Mouse (Mus musculus) heart, adult 11 months (tissue): Measurements from ENCODE around the gene Mrps18a.

Source experiments
- DNase-seq: peaks from one replicate; pipeline ENCODE4 v3.0.0; 2022

Mrps18a gene

DNA sequence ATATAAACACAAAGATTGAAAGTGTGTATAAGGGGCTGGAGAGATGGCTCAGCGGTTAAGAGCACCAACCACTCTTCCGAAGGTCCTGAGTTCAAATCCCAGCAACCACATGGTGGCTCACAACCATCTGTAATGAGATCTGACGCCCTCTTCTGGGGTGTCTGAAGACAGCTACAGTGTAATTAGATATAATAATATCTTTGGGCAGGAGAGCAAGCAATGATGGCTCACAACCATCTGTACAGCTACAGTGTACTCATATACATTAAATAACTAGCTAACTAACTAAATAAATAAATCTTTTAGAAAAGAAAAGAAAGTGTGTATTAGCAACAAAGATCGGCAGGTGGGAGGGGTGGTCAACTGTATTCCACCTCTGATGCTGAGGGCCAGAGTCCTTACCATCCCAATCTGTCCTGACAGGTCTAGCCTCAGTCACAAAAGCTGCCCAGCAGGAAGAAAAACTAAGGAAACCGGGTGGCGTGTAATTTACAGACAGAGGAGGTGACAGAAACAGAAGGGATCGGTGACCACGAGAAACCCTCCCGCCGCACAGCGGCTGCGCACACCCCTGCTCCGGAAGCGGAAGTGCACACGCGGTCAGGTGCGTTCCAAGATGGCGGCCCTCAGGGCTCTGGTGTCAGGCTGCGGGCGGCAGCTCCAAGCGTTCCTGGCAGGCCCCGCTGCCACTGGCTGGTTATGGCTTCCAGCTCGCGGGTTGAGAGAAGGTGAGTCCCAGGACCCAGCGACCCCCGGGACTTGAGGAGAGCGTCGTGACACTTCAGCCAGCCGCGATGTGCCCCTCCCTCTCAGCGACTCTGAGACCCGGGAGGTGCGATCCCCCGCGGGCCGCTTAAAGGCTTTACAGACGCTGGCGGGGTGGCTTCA lies at the start of gene Mrps18a:
Mrps18a (plus strand) TSS at position 585 of the 888 bp plus-strand sequence.
- peak; percentile 99 for DNase-seq

DNA sequence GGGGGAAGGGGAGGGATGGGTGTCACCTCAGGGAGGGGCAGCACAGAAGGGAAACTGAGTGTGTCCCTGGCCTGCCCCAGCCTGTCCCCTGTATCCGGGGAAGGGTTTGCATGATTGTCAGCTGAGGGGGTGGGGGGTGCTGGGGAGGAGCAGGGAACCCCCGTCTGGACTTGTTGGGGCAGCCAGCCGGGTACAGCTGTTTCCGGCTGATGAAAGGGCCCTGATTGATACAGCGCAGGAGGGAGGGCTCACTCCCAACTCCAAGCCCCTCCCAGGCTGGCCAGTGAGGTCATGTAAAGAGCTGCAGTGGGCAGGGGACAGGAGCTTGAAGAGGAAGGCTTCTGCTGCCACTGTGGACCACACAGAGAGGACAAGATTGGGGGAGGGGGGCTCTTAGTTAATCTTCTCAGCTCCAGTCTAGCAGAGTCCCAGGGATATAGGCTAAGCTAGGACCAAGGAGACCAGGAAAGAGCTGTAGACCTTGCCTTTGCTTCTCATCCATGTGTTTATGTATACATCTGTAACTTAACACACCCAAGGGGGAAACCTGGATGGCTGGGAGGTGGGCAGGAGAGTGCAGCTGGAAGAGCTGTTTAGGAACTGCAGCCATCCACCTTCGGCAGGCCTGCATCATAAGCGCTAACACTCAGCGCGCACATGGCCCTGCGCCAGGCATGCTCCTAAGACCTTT lies 47.4 kb upstream of the Mrps18a start:
- DNase-seq = peak; percentile 95

DNA sequence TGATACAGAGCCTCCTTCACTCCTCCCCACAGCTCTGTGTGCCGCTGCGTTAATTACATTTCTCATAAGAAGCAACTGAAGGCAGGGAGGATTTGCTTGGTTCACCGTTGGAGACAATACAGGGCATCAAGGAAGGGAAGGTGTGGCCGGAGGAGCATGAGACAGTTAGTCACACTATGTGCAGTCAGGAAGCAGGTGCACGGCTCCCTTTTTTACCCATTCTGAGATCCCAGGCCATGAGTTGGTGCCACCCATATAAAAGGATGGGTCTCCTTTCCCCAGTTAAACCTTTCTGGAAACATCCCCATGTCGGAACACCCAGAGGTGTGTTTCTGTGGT lies 46.8 kb upstream of the Mrps18a start:
- no peak for DNase-seq

DNA sequence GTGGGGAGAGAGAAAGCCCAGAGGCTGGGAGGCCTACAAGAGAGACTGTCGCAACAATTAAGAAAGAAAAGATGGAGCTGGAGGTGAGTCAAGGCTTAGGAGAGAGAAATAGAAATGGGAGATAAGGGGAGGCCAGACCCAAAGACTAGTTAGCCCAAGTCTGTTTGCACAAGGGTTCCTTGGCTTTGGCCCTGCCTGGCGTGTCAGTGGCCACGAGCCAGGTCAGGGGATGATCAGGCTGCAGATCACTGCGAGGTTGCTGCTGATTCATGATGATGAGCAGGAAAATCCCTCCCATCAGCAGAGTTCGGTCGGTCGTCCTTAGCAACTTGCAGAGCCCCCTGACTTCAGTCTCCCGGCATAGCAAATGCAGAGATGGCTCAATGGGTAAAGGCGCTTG lies 40.7 kb upstream of the Mrps18a start:
- DNase-seq = no peak

DNA sequence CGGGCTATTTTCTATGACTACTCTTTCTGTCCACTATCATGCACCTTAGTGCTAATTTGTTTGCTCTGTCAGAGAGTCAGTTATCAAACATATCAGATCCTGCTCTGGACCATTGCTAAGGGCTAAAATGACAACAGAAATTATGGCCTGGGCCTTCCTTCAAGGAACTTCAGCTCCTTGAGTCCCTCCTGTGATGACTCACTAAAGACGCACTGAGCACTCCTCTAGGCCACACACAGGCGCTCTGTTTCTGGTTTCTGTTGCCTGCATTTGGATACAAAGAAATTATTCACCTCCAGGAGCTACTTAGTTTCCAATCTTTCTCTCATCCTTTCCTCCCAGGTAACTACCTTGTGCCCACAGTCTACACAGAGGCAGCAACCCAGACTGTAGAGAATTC lies 39.3 kb upstream of the Mrps18a start:
- no peak for DNase-seq

DNA sequence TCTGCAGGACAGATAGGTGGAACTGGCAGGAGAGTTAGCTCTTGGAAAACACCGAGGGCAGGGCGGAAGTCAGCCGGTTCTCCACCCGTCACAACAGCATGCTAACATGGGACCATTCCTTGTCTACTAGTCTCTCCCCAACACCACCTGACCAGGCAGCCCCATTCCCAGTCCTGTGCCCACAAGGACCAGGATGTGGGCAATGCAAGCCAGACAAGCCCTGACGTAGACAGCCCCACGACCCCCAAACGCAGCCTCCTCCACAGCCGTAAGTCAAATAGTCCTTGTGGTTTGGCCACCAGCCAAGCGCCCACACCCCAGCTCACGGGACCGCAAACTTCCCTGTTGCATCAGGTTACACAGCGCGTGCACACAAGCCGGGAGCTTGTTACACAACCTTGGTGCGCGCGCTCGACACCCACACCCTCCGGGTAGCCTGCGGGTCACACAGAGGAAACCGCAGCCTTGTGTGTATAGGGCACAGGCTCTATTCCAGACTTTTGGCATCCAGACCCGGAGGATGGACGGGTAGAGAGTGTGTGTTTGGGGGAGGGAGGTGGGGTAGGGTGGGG lies 37.0 kb upstream of the Mrps18a start:
- peak; percentile 98 for DNase-seq

DNA sequence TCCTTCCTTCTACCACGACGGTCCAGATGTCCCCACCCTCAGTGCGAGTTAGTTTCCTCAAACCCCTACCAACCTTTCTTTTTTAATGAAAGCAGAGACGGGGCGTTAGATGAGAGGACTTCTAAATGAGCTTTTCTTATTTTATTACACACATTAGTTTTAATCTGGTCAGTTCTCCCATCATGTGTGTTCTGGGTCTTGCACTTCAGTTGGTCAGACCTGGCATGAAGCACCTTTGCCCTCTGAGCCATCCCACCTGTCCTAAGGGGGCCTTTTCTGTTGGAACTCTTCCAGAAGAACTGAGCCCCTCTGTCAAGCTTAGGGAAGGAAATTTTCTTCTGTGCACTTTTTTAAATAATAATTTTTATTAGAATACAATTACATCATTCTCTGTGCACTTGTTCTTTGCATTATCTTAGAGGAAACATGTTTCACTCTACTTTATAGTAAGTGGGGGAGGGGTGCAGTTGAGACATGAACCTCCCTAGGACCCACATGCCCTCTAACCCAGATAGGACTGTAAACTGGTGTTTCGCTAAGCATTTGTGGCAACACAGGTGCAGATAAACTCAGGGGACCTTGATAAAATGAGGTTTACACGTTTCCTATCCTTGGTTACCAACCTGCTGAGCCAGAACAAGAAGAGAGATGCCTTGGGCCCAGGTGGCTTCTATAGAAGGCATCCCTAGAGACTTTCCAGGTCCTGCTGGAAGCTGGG lies 36.2 kb upstream of the Mrps18a start:
- DNase-seq = no peak

DNA sequence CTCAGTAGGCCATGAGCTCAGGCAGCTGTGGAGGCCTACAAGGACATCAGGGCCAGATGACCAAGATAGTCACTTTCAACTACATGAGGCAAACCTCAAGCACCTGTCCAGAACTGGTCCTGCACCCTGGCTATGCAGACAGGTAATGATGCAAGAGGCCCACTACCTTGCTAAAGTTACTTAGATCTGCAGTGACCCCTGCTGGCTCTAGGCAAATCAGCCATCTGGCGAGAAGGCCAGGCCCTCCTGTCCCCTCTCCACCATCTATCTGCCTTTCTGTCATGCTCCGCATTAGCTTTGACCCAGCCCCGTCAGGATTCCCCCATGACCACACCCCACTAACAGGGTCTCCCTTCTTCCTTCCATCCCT lies 35.7 kb upstream of the Mrps18a start:
- no peak for DNase-seq

DNA sequence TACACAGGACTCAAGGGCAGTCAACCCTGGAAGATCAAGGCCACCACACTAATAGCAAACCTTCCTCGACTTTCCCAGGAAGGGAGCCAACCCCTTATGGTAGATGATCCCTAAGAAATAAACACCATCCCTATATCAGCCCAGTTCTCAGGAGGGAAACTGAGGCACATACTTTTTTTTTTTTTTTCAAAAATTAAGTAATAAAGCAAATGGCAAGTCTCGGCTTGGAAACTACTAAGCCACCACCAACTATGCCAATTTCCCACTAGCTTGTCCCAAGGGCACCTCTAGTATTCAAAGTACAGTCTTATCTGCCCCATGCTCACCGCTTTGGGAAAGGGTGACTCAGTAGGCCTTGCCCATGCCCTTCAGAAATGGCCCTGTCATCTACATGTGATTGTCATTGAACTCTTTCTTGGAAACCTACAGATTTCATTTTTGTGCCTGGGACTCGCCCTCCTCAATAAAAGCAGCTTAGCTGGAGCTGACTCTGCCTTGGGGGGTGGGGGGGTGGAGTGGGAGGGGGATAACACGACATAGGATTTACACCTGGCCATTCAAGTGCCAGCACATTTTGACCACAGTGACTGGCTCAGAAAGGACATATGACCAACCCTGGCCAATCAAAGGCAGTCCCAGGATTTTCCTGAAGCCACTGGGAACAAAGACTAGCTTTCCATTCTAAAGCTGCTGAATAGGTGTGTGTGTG lies 35.1 kb upstream of the Mrps18a start:
- DNase-seq = no peak

DNA sequence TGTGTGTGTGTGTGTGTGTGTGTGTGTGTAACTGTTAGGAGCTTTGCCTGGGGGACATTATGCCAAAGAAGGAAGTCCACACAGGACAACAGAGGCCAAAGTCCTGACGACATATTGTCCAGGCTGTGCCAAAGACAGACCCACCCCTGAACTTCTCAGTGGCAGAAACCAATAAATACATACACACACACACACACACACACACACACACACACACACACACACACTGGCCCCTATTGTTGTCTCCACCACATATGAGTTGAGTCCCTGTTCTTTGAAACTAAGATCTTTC lies 34.6 kb upstream of the Mrps18a start:
- no peak for DNase-seq

DNA sequence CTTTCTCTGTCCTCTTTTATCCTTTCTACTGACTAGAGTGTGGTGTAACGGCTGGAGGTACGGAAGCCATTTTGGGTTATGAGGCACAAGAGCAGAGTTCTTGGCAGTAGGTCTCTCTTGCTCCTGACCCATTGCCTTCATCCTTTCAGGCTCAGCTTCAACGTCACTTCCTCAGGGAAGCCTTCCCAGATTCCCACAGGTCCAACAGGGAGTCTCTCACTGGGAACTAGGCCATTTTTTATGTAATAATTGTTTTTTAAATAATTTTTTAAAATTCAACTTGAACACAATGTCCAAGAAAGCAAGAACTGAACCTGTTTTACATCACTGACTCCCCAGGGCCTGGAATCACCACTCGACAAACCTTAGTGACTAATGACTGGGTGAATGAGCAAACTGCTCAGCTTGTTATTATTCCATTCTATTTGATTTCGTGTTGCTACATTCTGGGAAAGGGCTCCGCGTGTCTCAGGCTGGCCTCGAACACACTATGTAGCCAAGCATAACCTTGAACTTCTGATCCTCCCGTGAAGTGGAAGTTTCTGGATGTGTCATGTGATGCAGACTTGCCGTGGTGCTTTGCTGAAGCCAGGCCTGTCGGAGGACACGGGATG lies 32.8 kb upstream of the Mrps18a start:
- DNase-seq = no peak

DNA sequence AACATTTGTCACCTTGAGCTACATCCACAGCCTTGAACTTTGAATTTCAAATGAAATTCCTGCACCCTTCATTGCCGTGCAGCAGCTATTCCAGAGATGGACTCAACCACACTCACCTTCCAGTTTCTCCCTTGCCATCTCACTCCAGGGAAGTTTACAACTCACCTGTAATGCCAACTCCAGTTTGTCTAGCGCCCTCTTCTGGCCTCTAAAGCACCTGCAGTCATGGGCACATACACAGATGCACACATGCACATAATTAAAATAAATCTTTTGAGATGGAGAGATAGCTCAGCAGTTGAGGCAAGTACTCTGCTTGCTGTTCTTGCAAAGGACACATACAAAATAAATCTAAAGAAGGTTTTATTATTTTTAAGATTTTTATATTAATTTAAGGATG lies 31.7 kb upstream of the Mrps18a start:
- DNase-seq = no peak

DNA sequence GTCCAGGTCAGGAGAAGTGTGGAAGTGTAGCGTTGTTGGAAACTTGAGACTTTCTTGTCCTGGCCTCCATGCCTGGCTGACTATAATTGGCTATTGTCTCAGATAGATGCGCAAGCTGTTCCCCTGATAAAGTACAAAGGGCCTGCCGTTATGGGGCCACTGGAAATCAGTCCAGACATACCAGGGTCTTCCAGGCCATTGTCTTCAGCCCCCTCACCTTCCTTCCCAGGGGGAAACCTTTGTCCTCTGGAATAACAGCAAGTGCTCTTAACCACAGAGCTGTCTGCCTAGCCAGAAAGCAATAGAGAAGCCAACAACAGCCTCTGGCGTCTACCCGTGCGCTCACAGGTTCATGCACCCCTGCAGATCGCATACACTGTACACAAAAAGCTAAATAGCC lies 30.4 kb upstream of the Mrps18a start:
- no peak for DNase-seq

DNA sequence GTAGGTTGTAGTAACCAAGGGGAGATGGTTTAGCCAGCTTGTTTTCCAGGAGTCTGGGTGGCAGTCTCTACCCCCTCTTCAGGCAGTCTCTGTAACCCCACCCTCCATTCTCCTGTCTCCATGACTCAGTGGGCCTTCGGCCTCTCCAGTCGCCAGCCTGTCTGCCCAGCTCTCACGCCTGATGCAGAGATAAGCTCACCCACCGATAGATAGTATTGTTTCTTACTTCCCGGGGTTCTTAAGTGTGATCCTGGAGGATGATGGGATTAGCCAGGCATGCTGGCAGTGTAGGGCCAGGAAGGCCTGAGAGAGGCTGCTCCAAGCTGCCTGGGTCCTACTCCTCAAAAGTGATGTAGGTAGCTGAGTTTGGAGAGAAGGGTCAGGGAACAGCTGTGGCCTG lies 29.7 kb upstream of the Mrps18a start:
- DNase-seq = no peak

DNA sequence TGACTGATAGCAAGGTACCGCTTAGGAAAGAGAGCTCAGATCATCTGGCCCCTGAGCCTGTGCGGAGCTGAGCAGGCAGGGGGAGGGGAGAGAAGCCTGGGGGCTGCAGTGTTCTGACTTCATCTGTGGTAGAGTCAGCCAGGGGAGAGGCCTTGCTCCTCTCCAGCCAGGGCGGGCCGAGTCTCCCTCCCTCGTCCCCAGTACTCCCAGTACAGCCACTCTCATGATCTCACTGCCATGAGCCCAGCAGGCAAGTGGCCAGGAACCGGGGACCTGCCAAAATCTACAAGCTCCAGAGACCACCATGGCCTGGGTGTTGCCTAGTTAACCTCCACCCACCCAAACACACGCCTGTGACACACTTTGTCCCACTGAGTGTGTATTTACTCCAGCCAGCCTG lies 29.1 kb upstream of the Mrps18a start:
- peak; percentile 98 for DNase-seq

DNA sequence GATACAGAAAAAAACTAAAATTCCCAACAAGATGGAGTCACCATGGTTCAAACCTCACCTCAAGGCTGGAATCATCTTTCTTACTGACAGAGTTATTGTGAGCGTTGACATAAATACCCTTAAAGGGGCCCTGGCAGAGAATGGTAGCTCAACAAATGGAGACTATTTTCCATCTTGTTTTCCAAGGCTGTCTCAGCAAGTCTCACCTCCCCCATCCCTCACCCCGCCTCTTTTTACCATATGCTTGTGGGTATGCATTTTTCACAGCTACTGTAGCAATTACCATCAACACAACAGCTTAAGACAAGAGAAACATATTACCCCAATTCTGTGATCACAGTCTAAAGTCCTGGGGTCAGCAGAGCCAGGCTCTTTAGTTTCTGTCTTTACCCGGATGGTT lies 27.4 kb upstream of the Mrps18a start:
- DNase-seq = no peak

DNA sequence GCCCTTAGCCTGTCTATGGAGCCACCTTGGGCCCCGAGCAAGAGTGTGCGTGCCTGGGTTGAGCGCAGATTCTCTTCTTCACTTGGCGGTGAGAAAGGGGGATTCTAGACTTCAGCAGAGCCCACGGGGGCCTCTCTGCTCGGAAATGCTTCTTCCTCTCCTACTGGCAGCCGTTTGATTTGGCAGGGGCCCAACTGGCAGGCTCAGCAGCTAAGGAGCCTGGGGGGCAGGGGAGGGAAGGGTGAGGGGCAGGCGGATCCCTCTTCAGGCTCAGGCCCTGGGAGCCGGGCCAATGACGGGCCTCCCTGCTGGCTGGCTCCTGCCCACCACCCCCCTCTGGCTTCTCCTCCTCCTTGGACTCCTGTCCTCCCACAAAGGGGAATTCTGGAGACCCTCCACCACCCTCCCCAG lies 26.7 kb upstream of the Mrps18a start:
- DNase-seq = peak; percentile 98

DNA sequence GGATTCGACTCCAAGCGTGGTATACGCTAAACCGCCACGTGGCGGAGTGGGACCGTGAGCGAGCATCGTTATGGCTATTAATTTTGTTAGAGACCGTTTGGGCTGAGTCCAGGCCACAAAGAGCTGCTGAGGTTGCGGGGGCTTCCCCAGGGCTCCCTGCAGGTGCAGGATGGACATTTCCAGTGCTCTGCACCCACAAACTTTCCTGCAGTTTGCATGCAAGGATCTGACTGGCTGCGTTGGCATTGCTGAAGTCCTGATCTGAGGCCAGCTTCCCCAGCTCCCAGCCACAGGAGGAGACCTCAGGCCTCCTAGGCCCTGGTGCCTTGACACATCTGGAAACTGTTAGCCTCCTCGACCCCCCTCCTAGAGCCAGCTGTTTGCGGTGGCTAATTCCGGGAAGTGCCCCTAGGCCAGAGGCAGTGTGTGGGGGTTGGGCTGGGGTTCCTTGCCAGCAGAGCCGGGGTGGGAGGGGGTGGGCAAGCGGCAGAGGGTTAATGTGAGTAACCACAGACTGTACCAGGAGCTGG lies 24.4 kb upstream of the Mrps18a start:
- DNase-seq = no peak

DNA sequence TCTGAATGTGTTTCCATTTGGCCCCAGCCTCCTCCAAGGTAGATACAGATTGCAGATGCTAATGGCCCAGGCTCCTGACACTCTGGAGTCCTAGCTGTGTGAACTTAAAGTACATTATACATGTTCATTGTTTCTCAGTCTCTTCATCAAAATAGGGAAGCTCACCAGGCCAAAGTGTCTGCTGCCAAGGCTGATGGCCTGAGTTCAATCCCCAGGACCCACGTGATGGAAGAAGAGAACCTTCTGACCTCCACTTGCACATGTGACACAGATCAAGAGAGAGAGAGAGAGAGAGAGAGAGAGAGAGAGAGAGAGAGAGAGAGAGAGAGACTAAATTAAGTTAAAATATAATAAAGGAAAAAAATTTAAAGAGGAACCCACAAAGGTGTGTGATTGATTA lies 19.4 kb upstream of the Mrps18a start:
- no peak for DNase-seq

DNA sequence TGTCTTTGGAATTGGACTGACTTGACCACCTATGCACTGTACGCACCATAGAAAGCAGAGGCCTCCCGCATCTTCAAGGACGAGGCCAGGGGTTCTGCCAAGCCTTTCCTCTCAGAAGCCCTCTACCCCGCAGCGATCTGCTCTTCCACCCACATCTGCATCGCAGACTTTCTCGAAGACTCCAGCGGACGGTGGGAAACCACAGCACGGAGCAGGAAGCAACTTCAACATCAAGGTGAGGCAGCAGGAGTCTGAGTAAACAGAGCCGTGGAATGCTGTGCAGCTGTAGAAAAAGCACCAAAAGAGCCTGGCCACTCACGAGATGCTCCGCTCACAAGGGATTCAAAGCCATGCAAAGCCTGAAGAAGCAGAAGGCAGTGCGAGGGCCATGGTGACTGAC lies 18.9 kb upstream of the Mrps18a start:
- no peak for DNase-seq

DNA sequence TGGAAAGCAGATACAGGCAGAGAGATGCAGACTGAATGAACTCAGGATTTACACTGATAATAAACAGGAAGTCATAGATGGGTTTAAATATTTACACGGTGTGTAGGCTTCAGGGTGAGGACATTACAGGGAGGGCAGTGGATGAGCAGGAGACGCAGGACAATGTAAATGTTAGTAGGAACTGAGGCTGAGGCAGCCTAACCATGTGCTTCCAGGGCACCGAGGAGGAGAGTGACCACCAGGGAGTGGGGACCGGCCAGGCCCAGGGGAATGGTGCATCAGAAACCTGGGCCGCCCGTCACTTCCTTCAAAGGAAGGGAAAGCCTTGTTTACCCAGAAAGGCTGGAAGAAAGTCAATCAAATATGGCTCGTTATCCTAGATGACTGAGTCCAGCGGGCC lies 12.3 kb upstream of the Mrps18a start:
- peak; percentile 91 for DNase-seq

DNA sequence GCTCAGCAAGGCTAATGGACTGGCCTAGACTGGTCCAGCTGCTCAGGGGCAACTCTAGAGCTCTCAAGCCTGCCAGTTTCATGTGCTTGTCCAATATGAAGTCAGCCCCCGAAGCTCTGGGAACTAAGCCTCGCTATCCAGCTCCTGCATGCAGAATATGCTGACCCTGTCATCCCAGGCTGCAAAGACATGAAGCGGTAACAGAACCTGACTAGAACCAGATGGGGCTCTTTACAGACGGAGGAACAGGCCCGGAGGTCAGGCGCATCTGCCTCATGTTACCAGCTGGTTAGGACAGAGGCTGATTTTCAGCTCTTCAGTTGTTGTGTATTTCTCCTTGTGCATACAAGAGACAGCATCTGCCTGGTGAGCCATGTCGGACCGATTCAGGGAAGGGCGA lies 8.9 kb upstream of the Mrps18a start:
- no peak for DNase-seq
